Mouse (Mus musculus): ENCODE measurements around the gene Camk2d.

GRCm38 (mm10) chr3:126780014-126780615 is 184.0 kb downstream of the Camk2d start:
- TF ChIP-seq CTCF (IDR thresholded peaks at IDR 0.05; ENCODE audit: low read depth) (no peak), EP300 (IDR thresholded peaks at IDR 0.05; ENCODE audit: low read depth) (no peak)

All from liver, postnatal 0 days (tissue).